Mouse (Mus musculus): ENCODE data around the gene Fgf2. TPM values are rescaled to one million over a fixed set of nuclear protein-coding genes. Genes with fewer than 3 reads are reported as not detected.

Fgf2 gene
- polyA plus RNA-seq, 1 experiment from 2014 or later: 1.6 TPM

Other genes with a start within 250 kb of the Fgf2 start
- 0.46 and 0.72 TPM in 2 replicates for gene Il2, start 222.4 kb upstream of the Fgf2 start, polyA plus RNA-seq (2014; fragmentation: Nextera tagmentation; extraction: Ambion mirVana)
- not detected in 2 replicates for gene Il21, start 115.7 kb upstream of the Fgf2 start, polyA plus RNA-seq (2014; fragmentation: Nextera tagmentation; extraction: Ambion mirVana)
- 10.7 and 11.6 TPM in 2 replicates for gene Bbs12, start 35.8 kb upstream of the Fgf2 start, polyA plus RNA-seq (2014; fragmentation: Nextera tagmentation; extraction: Ambion mirVana)
- 1.8 and 2.2 TPM in 2 replicates for gene Cetn4, start 35.6 kb upstream of the Fgf2 start, polyA plus RNA-seq (2014; fragmentation: Nextera tagmentation; extraction: Ambion mirVana)
- 52.9 and 57.6 TPM in 2 replicates for gene Spata5, start 71.5 kb downstream of the Fgf2 start, polyA plus RNA-seq (2014; fragmentation: Nextera tagmentation; extraction: Ambion mirVana)
- 3.6 and 3.8 TPM in 2 replicates for gene Nudt6, start 71.9 kb downstream of the Fgf2 start, polyA plus RNA-seq (2014; fragmentation: Nextera tagmentation; extraction: Ambion mirVana)